Mouse (Mus musculus) E14TG2a.4 (cell line): ENCODE measurements around the gene Stard10.

ENCODE experiments used
- H3K27me3 ChIP-seq: 2 replicates; pipeline ENCODE4 v1.6.1; 2014; ENCODE audit warnings: low read length, control low read depth; ENCODE audit not compliant: insufficient read depth
- H3K36me3 ChIP-seq: 2 replicates; pipeline ENCODE4 v1.6.1; 2014; ENCODE audit warnings: low read length, control low read depth; ENCODE audit not compliant: insufficient read depth
- H3K4me1 ChIP-seq: replicated peaks from 2 replicates; pipeline ENCODE4 v1.6.1; 2014; ENCODE audit warnings: low read depth, low read length, control low read depth
- H3K4me3 ChIP-seq: replicated peaks from 2 replicates; pipeline ENCODE4 v1.5.1; 2014; ENCODE audit warnings: mild to moderate bottlenecking, low read length
- H3K9me3 ChIP-seq: 2 replicates; pipeline ENCODE4 v1.6.1; 2014; ENCODE audit warnings: low read length, control low read depth
- CTCF ChIP-seq: conservative IDR thresholded peaks from 2 replicates; pipeline ENCODE4 v1.5.1; 2014; ENCODE audit warnings: low read length
- NANOG ChIP-seq: IDR thresholded peaks from 2 replicates; pipeline ENCODE4 v1.6.1; 2014; ENCODE audit warnings: borderline replicate concordance, low read length, mixed read lengths
- POU5F1 ChIP-seq: IDR thresholded peaks from 2 replicates; pipeline ENCODE4 v1.6.1; 2014; ENCODE audit warnings: low read length, borderline replicate concordance

Gene Stard10

GRCm38 (mm10) chr7:101382378-101382777 is 65.5 kb downstream of the Stard10 start:
- Histone ChIP-seq H3K4me1 (peaks cover 67% of the 10 kb centered on the region), H3K36me3 (peaks cover 21% of the 10 kb centered on the region), H3K9me3 (no peaks in the 10 kb centered on the region), H3K4me3 (peak overlapping the region; percentile 29; the same call in 1 of the 2 replicates), H3K27me3 (no peaks in the 10 kb centered on the region)
- TF ChIP-seq NANOG (no peak), POU5F1 (no peak), CTCF (no peak; the same call in 1 of the 2 replicates)

DNA sequence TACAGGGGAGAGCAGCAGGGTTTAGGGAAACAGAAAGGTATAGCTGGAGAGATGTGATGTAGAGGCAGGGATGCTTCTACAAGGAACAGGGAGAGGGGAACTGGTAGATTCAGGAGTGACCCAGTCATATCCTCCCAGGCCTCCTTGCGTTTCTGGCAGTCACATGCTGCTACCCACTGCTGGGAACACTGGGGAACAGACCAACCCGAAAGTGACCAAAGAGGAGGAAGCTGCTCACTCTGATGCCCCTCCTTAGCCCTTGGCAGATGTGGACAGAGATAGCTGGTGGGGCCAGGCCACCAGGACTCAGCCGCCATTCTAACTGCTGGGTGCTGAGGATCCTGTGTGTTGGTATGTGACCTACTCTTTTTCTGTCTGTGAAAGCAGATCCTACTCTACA is 66.9 kb downstream of the Stard10 start:
- Histone ChIP-seq H3K4me3 (no peak overlapping the region), H3K27me3 (no peaks in the 10 kb centered on the region), H3K9me3 (no peaks in the 10 kb centered on the region), H3K36me3 (peaks cover 34% of the 10 kb centered on the region), H3K4me1 (peaks cover 56% of the 10 kb centered on the region)
- TF ChIP-seq NANOG (no peak), CTCF (no peak), POU5F1 (no peak)

- H3K4me3 ChIP-seq: 0 out of 2 replicates have a peak overlapping the region, but pooled peaks have one; percentile 20
- H3K4me1 ChIP-seq: peaks cover 56% of the 10 kb centered on the region
- H3K36me3 ChIP-seq: peaks cover 43% of the 10 kb centered on the region
- no peaks in the 10 kb centered on the region for H3K27me3 ChIP-seq
- no peaks in the 10 kb centered on the region for H3K9me3 ChIP-seq
- TF ChIP-seq CTCF: no peak
- no peak for TF ChIP-seq NANOG
- TF ChIP-seq POU5F1: no peak
Observed at GRCm38 (mm10) chr7:101384931-101385330, 68.0 kb downstream of the Stard10 start.

DNA sequence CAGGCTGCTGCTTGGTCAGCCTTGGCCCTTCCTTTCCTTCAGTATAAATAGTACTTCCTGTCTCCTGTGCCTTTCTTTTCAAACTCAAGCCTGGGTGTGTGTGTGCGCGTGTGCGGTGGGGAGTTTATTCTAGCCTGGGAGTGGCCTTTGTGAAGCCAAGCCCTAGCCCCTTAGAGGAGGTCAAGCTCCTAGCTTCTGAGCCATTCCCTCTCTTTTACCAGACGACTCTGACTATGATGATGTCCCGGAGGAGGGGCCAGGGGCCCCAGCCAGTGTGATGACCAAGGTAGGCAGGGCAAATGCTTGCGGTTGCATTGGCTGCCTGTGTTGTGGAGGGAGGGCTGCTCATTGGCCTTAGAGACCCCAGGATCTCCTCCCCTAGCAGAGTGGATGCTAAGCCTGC is 68.4 kb downstream of the Stard10 start:
- H3K9me3 ChIP-seq: no peaks in the 10 kb centered on the region

GRCm38 (mm10) chr7:101385866-101386452 is 69.1 kb downstream of the Stard10 start:
- Histone ChIP-seq H3K36me3 (peaks cover 51% of the 10 kb centered on the region), H3K4me3 (no peak overlapping the region), H3K4me1 (peaks cover 58% of the 10 kb centered on the region), H3K27me3 (no peaks in the 10 kb centered on the region), H3K9me3 (no peaks in the 10 kb centered on the region)
- no peak for TF ChIP-seq NANOG
- no peak for TF ChIP-seq CTCF
- no peak for TF ChIP-seq POU5F1

More for the DNA sequence above, 68.4 kb downstream of the Stard10 start:
- H3K27me3 ChIP-seq: no peaks in the 10 kb centered on the region
- H3K4me1 ChIP-seq: peaks cover 56% of the 10 kb centered on the region
- H3K4me3 ChIP-seq: 0 out of 2 replicates have a peak overlapping the region, but pooled peaks have one; percentile 20
- TF ChIP-seq NANOG (no peak), CTCF (no peak), POU5F1 (no peak)
- H3K36me3 ChIP-seq: peaks cover 45% of the 10 kb centered on the region

DNA sequence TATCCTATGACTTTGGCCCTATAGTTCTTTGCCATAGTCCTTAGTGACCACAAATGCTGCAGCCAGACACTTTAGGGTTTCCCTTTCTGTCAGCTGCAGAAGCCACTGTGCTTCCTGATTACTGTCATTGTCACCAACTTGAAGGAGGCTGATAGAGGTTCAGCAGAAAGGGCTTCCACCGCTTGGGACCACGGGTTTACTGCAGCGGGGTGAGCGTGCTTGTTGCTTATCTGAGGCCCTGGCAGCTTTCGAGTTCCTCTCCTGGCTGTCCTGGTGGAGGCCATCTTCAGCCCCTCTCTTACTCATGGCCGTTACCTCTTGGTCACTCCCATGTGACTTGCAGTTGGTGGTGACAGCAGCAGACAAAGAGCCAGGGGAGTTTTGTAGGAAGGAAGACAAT is 72.4 kb downstream of the Stard10 start:
- no peaks in the 10 kb centered on the region for H3K27me3 ChIP-seq
- H3K4me3 ChIP-seq: no peak overlapping the region
- H3K4me1 ChIP-seq: peaks cover 57% of the 10 kb centered on the region
- no peak for TF ChIP-seq POU5F1
- no peak for TF ChIP-seq CTCF
- TF ChIP-seq NANOG: no peak
- no peaks in the 10 kb centered on the region for H3K9me3 ChIP-seq
- peaks cover 51% of the 10 kb centered on the region for H3K36me3 ChIP-seq

DNA sequence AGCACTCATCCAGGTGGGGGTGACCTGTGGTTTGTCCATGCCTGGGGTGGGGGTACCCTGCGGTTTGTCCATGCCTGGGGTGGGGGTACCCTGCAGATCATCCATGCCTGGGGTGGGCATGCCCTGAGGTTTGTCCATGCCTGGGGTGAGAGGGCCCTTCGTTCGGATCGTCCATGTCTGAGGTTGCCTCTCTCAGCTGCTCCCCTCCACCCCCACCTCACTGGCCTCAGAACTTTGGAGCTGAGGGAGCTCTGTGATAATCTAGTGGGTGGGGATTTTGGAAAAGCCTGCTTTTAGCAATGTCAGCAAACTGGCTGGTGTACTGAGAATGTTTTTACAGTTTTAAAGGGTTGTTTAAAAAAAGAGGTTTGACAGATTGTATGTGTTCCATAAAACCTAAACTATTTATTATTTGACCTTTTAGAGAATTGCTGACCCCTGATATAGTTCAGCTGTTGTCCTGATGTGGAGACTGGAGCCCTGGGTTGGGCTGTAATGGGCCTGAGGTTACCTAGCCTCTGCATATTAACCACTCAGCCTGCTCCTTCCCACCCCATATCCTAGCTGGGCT is 75.1 kb downstream of the Stard10 start:
- H3K9me3 ChIP-seq: peaks cover 1% of the 10 kb centered on the region
- peaks cover 55% of the 10 kb centered on the region for H3K4me1 ChIP-seq
- no peak overlapping the region for H3K4me3 ChIP-seq
- no peaks in the 10 kb centered on the region for H3K27me3 ChIP-seq
- peaks cover 61% of the 10 kb centered on the region for H3K36me3 ChIP-seq
- TF ChIP-seq CTCF: no peak
- no peak for TF ChIP-seq NANOG
- no peak for TF ChIP-seq POU5F1

DNA sequence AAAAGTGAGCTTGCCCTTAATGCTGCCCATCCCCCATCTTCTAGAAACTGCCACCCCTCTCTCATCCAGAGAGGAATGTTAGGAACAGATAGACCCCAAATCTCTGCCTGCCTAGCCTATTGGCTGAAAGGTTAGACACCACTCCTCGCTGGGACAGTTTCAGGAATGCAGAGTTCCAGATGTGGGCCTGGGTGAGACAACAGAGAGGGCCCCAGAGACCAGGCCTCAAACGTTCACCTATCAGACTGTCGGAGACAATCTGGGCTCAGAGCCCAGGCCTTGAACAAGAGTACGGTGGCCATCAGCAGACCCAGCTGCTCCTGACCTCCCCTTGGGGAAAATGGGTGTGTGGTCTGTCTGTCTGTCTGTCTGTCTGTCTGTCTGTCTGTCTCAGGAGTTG is 76.1 kb downstream of the Stard10 start:
- peaks cover 12% of the 10 kb centered on the region for H3K9me3 ChIP-seq
- H3K4me3 ChIP-seq: peak overlapping the region; percentile 59
- TF ChIP-seq NANOG (no peak), CTCF (no peak), POU5F1 (no peak)
- peaks cover 65% of the 10 kb centered on the region for H3K36me3 ChIP-seq
- peaks cover 55% of the 10 kb centered on the region for H3K4me1 ChIP-seq
- H3K27me3 ChIP-seq: no peaks in the 10 kb centered on the region

DNA sequence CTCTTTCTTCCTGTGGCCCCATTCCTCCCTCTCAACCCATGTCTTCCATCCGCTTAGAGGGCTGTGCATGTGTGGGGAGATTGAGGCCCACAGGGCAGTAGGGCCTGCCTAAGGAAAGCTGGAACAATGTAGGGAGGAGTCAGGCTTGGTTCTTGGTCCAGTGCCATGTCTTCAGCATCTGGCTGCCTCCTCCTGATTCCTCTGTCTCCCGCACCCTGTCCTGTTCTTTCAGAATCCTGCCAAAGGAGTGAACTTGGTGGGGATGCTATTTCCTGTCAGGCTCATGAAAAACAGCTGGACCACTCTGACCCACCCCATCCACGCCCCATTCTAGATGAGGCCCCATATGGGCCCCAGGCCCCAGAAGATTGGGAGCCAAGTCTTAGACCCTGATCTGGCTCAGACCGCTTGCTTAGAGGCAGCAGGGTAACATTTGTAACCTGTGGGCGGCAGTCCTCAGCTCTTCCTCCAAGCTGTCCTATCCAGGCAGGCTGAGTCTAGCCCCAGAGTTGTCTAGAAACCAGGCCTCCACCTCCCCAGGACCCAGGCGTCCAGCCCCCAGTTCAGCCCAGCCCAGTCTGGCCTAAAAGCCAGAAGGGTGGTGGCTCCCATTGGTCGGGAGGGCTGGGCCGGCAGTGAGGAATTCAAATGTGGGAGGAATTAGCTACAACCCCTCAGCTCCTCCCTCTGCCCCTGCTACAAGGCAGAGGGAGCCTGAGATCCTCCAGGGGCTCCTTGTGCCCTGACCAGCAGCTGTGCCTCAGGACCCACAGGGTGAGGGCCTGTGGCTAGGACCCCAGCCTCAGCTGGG is 77.0 kb downstream of the Stard10 start:
- Histone ChIP-seq H3K4me1 (peaks cover 55% of the 10 kb centered on the region), H3K36me3 (peaks cover 65% of the 10 kb centered on the region), H3K4me3 (peak overlapping the region; percentile 59), H3K9me3 (peaks cover 15% of the 10 kb centered on the region), H3K27me3 (no peaks in the 10 kb centered on the region)
- no peak for TF ChIP-seq NANOG
- no peak for TF ChIP-seq CTCF
- TF ChIP-seq POU5F1: no peak
